Mouse (Mus musculus) fat pad, adult 2 months (tissue): Measurements from ENCODE around the gene Fhod1.
A peak's percentile ranks its signal among the peaks of the same experiment; 100 is the strongest.
"Not testable (repeated sequence)": the region's sequence is repeated elsewhere in the genome, so short reads cannot be mapped to it uniquely, and the experiment has no call there.

Source experiments
- DNase-seq: peaks from one replicate; pipeline ENCODE4 v3.0.0-alpha.2; 2011; ENCODE audit warnings: low read depth, low spot score; ENCODE audit errors: extremely low read depth

Gene Fhod1

GRCm38 (mm10) chr8:105297511-105298192 lies 50.1 kb downstream of the Fhod1 start, which contains the start of gene E2f4:
Gene E2f4, plus strand, starts transcription at chr8:105297663.
- DNase-seq: no peak

- DNase-seq: no peak
Observed at GRCm38 (mm10) chr8:105295895-105296573, 51.7 kb downstream of the Fhod1 start, which contains the start of gene Exoc3l. Gene Exoc3l, minus strand, starts transcription at chr8:105296101.

- DNase-seq: no peak
Observed at GRCm38 (mm10) chr8:105295256-105295655, 52.5 kb downstream of the Fhod1 start.

GRCm38 (mm10) chr8:105294776-105295175 lies 53.0 kb downstream of the Fhod1 start:
- DNase-seq: no peak

GRCm38 (mm10) chr8:105293405-105293804 lies 54.3 kb downstream of the Fhod1 start:
- DNase-seq: no peak

- DNase-seq: no peak
Observed at GRCm38 (mm10) chr8:105292471-105292870, 55.3 kb downstream of the Fhod1 start.

- not testable (repeated sequence) for DNase-seq
Observed at GRCm38 (mm10) chr8:105291802-105292201, 56.0 kb downstream of the Fhod1 start.

- DNase-seq: not testable (repeated sequence)
Observed at GRCm38 (mm10) chr8:105291364-105291763, 56.4 kb downstream of the Fhod1 start.

GRCm38 (mm10) chr8:105290554-105291314 lies 57.0 kb downstream of the Fhod1 start:
- DNase-seq: no peak

- no peak for DNase-seq
Observed at GRCm38 (mm10) chr8:105289805-105290460, 57.8 kb downstream of the Fhod1 start, which contains the start of gene 4931428F04Rik. Gene 4931428F04Rik, minus strand, starts transcription at chr8:105289864.

GRCm38 (mm10) chr8:105288958-105289732 lies 58.6 kb downstream of the Fhod1 start:
- DNase-seq: peak; percentile 84

- DNase-seq: no peak
Observed at GRCm38 (mm10) chr8:105288231-105288630, 59.5 kb downstream of the Fhod1 start.

GRCm38 (mm10) chr8:105286907-105287306 lies 60.8 kb downstream of the Fhod1 start:
- no peak for DNase-seq

GRCm38 (mm10) chr8:105285514-105285913 lies 62.2 kb downstream of the Fhod1 start:
- DNase-seq: no peak

GRCm38 (mm10) chr8:105283074-105283473 lies 64.7 kb downstream of the Fhod1 start:
- DNase-seq: no peak

GRCm38 (mm10) chr8:105282239-105282638 lies 65.5 kb downstream of the Fhod1 start:
- DNase-seq: no peak

- DNase-seq: no peak
Observed at GRCm38 (mm10) chr8:105281821-105282220, 65.9 kb downstream of the Fhod1 start.

GRCm38 (mm10) chr8:105280567-105280966 lies 67.2 kb downstream of the Fhod1 start:
- no peak for DNase-seq
